Mouse (Mus musculus): ENCODE data around the gene Tgfbr2. TPM values are rescaled to one million over a fixed set of nuclear protein-coding genes. Genes with fewer than 3 reads are reported as not detected.

Gene Tgfbr2
- 65.2 and 69.0 TPM in 2 replicates for polyA plus RNA-seq (2015; fragmentation: Nextera tagmentation; extraction: Ambion mirVana)

DNA sequence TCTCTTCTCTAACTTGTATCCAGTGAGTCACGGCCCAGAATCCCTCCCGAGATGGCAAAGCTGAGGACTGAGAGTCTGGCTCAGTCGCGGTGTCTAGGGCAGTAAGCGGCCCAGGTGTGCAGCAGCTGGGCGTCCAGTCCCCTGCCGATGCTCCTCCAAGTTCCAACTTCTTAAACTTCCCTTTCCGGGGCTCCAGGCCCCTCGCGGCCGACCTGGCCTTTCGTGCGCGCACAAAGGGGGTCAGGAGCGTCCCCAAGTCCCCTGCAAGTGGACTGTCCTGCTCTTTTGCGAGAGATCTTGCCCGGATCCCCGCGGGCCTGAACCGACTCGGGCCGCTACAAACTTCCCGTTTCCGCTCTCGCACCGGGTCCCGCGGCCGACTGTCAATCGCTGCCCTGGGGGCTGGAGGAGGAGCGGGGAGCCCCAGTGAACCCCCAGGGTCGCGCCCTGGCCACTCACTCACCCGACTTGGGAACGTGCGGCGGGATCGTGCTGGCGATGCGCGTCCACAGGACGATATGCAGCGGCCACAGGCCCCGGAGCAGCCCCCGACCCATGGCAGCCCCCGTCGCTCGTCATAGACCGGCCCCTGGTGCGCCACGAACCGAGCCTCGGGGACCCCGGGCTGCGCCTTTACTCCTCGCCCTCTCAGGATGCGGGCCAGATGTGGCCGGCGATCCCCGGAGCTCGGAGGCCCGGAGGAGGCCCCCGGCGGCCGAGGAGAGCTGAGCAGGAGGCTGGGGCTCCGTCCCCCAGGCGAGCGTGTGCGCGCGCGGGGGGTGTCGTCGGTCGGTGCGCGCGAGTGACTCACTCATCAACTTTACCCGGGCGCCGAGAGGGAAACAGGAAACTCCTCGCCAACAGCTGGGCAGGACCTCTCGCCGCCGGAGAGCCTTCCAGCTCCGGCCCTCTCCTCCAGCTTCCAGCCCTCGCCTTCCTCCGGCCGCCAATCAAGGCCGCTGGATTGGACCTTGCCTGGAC is at the start of gene Tgfbr2:
TSS of gene Tgfbr2 (minus strand) at position 880 of the 981 bp plus-strand sequence.
- H3K9ac ChIP-seq = peak within 1 kb of the TSS; percentile 97
- no peaks in the 10 kb centered on the region for H3K9me3 ChIP-seq
- peak within 1 kb of the TSS; percentile 99 for H3K27ac ChIP-seq
- under 1% methylated on average over 74 of the region's 90 CpGs for WGBS
- ATAC-seq (ENCODE audit: insufficient number of reproducible peaks, low FRiP score, low TSS enrichment, low read depth) = peak; percentile 70
- no peaks in the 10 kb centered on the region for H3K36me3 ChIP-seq
- peak within 1 kb of the TSS; percentile 81 for H3K4me3 ChIP-seq
- no peaks in the 10 kb centered on the region for H3K27me3 ChIP-seq
- peaks cover 54% of the 10 kb centered on the region for H3K4me1 ChIP-seq
- peak within 1 kb of the TSS; percentile 65 for H3K4me2 ChIP-seq

DNA sequence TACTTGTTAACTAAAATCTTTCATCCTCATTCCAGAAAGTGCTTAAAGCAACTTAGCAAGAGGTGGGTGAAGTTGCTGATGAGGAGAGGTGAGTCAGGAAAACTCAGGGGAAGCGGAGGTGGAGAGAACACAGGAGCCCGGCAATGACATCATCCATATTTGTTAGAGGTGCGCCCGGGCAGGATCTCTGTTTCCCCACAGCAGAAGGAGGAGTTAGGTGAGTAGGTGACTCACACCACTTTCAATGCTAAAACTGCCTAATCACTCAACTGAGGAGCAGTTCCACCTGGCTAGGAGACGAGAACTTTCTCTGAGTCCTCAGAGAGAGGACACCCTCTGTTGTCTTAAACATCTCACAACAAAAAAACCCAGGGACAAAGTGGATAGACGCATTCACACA is 48.2 kb upstream of the Tgfbr2 start:
- whole genome bisulfite sequencing = 53% methylated on average over 6 of the region's 6 CpGs
- no peak for ATAC-seq (ENCODE audit: insufficient number of reproducible peaks, low FRiP score, low TSS enrichment, low read depth)

DNA sequence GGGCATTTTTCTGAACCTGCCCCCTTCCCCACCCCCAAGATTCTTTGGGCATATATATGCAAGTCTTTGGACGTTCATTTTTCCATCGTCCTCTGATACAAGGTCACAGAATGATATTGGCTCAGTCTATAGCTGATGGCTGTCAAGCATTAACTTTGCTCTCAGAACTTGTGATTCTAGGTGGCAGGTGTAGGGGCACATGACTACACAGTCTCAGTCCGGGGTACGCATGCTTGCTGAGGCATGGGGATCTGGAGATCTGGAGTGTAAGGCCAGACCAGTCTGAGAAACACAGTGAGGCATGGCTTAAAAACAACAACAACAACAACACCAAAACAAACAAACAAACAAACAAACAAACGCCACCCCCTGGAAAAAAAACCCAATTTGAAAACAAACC is 47.5 kb upstream of the Tgfbr2 start:
- no peak overlapping the region for H3K4me2 ChIP-seq
- peaks cover 47% of the 10 kb centered on the region for H3K4me1 ChIP-seq
- no peak overlapping the region for H3K4me3 ChIP-seq
- WGBS = 81% methylated on average over 5 of the region's 5 CpGs
- no peak overlapping the region for H3K27ac ChIP-seq
- no peaks in the 10 kb centered on the region for H3K9me3 ChIP-seq
- H3K27me3 ChIP-seq = no peaks in the 10 kb centered on the region
- H3K9ac ChIP-seq = no peak overlapping the region
- H3K36me3 ChIP-seq = no peaks in the 10 kb centered on the region
- ATAC-seq (ENCODE audit: insufficient number of reproducible peaks, low FRiP score, low TSS enrichment, low read depth) = no peak

More for the DNA sequence above, 48.2 kb upstream of the Tgfbr2 start:
- H3K36me3 ChIP-seq = no peaks in the 10 kb centered on the region
- H3K27ac ChIP-seq = peak overlapping the region; percentile 38; the same call in 1 of the 2 replicates
- no peak overlapping the region for H3K4me2 ChIP-seq
- no peaks in the 10 kb centered on the region for H3K9me3 ChIP-seq
- H3K4me1 ChIP-seq = peaks cover 44% of the 10 kb centered on the region
- H3K9ac ChIP-seq = no peak overlapping the region
- no peak overlapping the region for H3K4me3 ChIP-seq
- H3K27me3 ChIP-seq = no peaks in the 10 kb centered on the region

DNA sequence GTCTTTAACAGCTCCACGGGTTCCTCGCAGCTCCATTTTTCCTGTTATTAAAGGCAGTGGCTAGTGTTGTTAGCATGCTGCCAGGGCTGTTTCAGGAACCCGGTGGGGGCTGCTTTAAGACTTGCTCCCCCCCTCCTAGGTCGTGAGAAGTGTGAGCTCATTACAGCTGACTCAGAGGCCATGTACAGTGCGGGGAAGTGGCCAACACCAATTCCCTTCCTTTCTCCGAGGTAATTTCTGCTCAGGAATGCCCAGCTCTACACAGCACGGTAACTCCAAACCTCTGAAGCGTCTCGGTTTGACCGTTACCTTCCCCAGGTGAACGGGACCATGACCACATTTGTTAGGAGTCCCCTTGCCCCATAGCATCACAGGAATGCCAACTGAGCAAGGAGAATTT is 46.8 kb upstream of the Tgfbr2 start:
- H3K27ac ChIP-seq = peak overlapping the region; percentile 90
- no peak overlapping the region for H3K9ac ChIP-seq
- H3K27me3 ChIP-seq = no peaks in the 10 kb centered on the region
- no peak overlapping the region for H3K4me2 ChIP-seq
- no peaks in the 10 kb centered on the region for H3K9me3 ChIP-seq
- no peak for ATAC-seq (ENCODE audit: insufficient number of reproducible peaks, low FRiP score, low TSS enrichment, low read depth)
- no peaks in the 10 kb centered on the region for H3K36me3 ChIP-seq
- 33% methylated on average over 11 of the region's 11 CpGs for WGBS
- peaks cover 47% of the 10 kb centered on the region for H3K4me1 ChIP-seq
- no peak overlapping the region for H3K4me3 ChIP-seq

DNA sequence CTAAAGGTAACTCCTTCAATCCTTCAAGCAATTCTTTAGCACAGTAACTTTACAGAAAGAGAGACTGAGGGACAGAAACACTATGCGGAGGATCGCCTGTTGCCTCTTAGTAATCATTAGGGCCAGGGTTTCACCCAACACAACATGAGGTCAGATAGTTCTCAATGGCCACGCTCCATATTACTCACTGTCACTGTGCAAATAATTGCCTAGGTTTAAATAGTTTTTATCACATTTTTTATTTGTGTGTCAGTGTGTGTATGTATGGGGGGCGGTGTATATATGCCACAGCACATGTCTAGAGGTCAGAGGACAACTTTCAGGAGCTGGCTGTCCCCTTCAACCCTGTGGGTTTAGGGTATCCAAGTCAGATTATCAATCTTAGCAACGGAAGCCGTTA is 46.4 kb upstream of the Tgfbr2 start:
- H3K27ac ChIP-seq = peak overlapping the region; percentile 90
- ATAC-seq (ENCODE audit: insufficient number of reproducible peaks, low FRiP score, low TSS enrichment, low read depth) = no peak
- H3K9me3 ChIP-seq = no peaks in the 10 kb centered on the region
- H3K27me3 ChIP-seq = no peaks in the 10 kb centered on the region
- no peak overlapping the region for H3K4me2 ChIP-seq
- peaks cover 47% of the 10 kb centered on the region for H3K4me1 ChIP-seq
- no peak overlapping the region for H3K4me3 ChIP-seq
- H3K36me3 ChIP-seq = no peaks in the 10 kb centered on the region
- H3K9ac ChIP-seq = no peak overlapping the region
- 75% methylated on average over 6 of the region's 6 CpGs for WGBS

DNA sequence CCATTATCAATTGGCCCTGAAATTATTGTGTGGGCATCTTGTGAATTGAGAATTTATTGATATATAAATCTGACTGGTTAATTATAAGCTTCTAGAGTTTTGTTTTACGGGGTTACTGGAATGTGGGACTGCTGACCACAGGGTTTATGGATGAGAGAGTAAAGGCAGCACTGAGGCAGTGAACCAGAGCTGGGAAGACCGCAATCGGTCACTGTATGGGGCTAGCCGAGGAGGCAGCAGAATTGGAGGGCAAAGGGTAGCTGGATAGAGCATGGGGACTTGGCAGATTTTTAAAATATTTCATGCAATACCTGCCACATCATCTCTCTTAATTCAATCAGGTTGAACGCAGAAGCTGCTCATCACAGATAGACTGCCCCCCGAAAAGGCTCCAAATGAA is 45.5 kb upstream of the Tgfbr2 start:
- peaks cover 47% of the 10 kb centered on the region for H3K4me1 ChIP-seq
- H3K4me2 ChIP-seq = no peak overlapping the region
- H3K27me3 ChIP-seq = no peaks in the 10 kb centered on the region
- H3K4me3 ChIP-seq = no peak overlapping the region
- no peak overlapping the region for H3K9ac ChIP-seq
- H3K27ac ChIP-seq = peak overlapping the region; percentile 90
- H3K9me3 ChIP-seq = no peaks in the 10 kb centered on the region
- H3K36me3 ChIP-seq = no peaks in the 10 kb centered on the region
- 72% methylated on average over 6 of the region's 6 CpGs for WGBS
- no peak for ATAC-seq (ENCODE audit: insufficient number of reproducible peaks, low FRiP score, low TSS enrichment, low read depth)

DNA sequence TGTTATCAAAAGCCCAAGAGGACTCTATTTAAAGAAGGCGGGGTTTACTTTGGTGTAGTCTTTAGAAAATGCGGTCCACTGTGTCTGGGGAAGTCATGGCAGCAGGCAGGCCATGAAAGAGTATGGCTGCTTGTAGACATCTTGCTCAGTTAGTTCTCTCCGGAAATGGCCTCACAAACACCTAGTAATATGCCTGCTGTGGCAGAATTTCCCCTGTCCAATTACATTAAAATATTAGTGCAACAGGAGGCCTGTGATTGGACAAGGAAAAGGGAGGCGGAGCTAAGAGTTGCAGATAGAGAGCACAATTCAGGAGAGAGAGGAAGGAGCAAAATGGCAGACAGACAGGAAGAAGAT is 45.0 kb upstream of the Tgfbr2 start:
- H3K27me3 ChIP-seq = no peaks in the 10 kb centered on the region
- peak overlapping the region; percentile 90 for H3K27ac ChIP-seq
- 56% methylated on average over 4 of the region's 4 CpGs for WGBS
- H3K4me3 ChIP-seq = no peak overlapping the region
- peaks cover 47% of the 10 kb centered on the region for H3K4me1 ChIP-seq
- H3K9ac ChIP-seq = no peak overlapping the region
- no peak for ATAC-seq (ENCODE audit: insufficient number of reproducible peaks, low FRiP score, low TSS enrichment, low read depth)
- H3K9me3 ChIP-seq = no peaks in the 10 kb centered on the region
- no peaks in the 10 kb centered on the region for H3K36me3 ChIP-seq
- H3K4me2 ChIP-seq = no peak overlapping the region

DNA sequence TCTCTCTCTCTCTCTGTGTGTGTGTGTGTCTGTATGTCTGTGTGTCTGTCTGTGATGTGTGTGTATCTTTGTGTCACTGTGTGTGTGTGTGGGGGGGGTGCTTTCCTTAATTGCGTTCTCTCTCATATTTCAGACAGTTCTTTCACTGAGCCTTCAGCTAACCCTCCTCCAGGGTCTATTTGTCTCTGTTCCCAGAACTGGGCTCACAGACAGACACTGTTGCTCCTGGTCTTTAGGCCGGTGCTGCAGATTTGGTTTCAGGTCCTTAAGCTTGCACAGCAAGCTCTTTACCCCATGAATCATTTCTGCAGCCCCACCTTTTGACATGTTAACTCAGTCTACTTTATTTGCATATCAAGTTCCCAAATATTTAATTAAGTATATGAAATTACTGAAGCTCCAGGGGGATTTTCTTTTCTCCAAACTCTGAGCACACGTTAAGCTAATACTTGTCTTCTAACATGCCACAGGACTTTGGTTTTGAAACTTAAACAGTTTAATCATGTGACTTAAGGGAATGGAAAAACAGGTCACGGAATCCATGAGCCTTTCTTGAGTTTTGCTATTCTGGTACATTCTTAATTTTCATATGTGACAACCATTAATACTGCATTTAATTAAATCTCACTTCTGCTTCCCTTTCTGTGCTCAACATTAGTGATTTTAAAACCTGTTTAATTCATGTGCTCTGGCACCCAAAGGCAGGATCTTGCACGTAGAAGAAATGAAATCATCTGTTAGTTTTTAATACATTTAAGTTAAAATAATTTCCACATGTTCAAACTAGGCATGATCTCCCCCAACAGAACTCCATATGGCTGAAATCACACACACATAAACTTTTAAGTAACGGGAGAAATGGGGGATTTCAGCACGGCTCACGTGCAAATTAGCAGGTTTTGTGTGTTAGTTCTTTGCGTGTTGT is 44.3 kb upstream of the Tgfbr2 start:
- Histone ChIP-seq H3K4me1 (peaks cover 47% of the 10 kb centered on the region), H3K9me3 (no peaks in the 10 kb centered on the region), H3K9ac (no peak overlapping the region), H3K4me3 (no peak overlapping the region), H3K4me2 (no peak overlapping the region; the same call in 1 of the 2 replicates), H3K27ac (peak overlapping the region; percentile 90), H3K36me3 (no peaks in the 10 kb centered on the region), H3K27me3 (no peaks in the 10 kb centered on the region)
- WGBS = 26% methylated on average over 9 of the region's 9 CpGs
- ATAC-seq (ENCODE audit: insufficient number of reproducible peaks, low FRiP score, low TSS enrichment, low read depth) = peak; percentile 38; the same call in 1 of the 2 replicates

DNA sequence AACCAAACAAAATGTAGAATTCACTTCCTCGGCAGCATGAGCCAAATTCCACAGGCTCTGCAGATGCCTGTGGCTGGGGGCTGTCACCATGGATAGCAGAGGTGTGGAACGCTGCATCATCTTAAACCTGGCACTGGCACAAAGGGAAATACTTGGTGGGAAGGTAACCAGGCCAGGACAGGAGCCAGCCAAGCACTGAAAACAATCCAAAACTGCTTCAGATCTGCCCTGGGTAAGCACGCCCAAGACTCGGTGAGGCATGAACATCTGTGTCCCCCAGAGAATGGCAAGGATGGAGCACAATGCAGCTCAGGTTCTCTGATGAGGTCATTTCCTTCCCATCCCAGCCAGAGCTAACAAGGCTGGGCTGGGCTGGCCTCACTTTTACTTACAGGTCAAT is 43.6 kb upstream of the Tgfbr2 start:
- Histone ChIP-seq H3K27me3 (no peaks in the 10 kb centered on the region), H3K4me3 (no peak overlapping the region), H3K36me3 (no peaks in the 10 kb centered on the region), H3K27ac (peak overlapping the region; percentile 90), H3K9me3 (no peaks in the 10 kb centered on the region), H3K4me1 (peaks cover 44% of the 10 kb centered on the region), H3K9ac (no peak overlapping the region), H3K4me2 (peak overlapping the region; percentile 25)
- 8% methylated on average over 4 of the region's 4 CpGs for WGBS
- ATAC-seq (ENCODE audit: insufficient number of reproducible peaks, low FRiP score, low TSS enrichment, low read depth) = peak; percentile 82

DNA sequence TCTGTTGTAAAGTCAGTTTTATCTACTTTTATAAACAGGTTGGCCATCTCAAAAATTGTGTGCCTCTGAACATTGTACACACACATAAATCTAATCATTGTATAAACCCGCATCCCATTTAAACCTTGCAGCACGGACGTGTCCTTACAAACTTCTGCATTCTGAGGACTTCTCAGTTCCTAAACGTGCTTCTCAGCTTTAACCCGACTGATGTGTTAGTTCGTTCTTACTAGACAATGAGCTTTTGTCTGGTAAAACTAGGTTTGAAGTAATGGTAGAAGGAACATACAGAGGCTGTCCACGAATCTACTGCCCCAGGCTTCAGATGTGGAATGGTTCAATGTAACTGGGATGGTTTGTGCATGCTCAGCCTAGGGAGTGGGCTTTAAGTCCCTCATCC is 41.9 kb upstream of the Tgfbr2 start:
- Histone ChIP-seq H3K4me3 (no peak overlapping the region), H3K27me3 (no peaks in the 10 kb centered on the region), H3K9me3 (no peaks in the 10 kb centered on the region), H3K36me3 (no peaks in the 10 kb centered on the region), H3K4me2 (no peak overlapping the region), H3K27ac (no peak overlapping the region), H3K4me1 (peaks cover 51% of the 10 kb centered on the region), H3K9ac (no peak overlapping the region)
- ATAC-seq (ENCODE audit: insufficient number of reproducible peaks, low FRiP score, low TSS enrichment, low read depth) = no peak
- 89% methylated on average over 7 of the region's 7 CpGs for WGBS

DNA sequence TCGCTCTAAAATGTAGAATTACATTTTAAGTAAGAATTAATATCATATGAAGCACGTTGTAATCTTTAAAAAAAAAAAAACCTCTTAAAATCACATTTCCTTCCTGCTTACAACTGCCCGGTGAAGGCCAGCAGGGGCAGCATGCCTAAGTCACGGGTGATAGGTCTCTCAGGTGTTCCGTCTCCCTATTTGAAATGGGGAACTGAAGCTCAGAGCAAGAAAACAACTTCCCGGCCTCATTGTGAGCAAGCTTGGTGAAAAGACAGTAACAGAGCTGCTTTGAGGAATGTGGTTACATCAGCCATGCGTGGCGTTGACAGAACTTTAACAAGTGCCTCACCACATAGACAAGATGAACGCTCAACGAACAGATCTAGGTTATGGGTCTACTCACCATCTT is 41.5 kb upstream of the Tgfbr2 start:
- Histone ChIP-seq H3K9ac (no peak overlapping the region), H3K9me3 (no peaks in the 10 kb centered on the region), H3K4me2 (no peak overlapping the region), H3K27ac (no peak overlapping the region), H3K4me3 (no peak overlapping the region), H3K27me3 (no peaks in the 10 kb centered on the region), H3K4me1 (peaks cover 47% of the 10 kb centered on the region), H3K36me3 (no peaks in the 10 kb centered on the region)
- 75% methylated on average over 10 of the region's 10 CpGs for WGBS
- ATAC-seq (ENCODE audit: insufficient number of reproducible peaks, low FRiP score, low TSS enrichment, low read depth) = no peak

DNA sequence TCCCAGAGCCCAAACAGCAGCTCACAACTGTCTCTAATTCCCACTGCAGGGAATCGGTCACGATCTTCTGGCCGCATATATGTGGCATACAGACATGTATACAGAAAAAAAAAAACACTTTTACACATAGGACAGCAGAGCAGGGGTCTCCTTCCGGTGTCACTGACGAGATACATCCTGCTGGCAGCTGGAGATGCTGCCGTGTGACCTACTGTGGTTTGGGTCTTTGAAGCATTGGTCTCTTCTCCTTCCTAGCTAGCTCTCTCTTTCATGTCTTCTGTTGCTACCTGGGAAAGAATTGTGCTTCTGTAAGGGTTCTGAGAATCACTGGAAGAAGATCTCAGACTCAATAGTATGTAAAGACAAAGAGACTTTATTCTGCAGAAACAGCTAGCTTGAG is 39.1 kb upstream of the Tgfbr2 start:
- no peak for ATAC-seq (ENCODE audit: insufficient number of reproducible peaks, low FRiP score, low TSS enrichment, low read depth)

More for the DNA sequence above, 39.1 kb upstream of the Tgfbr2 start:
- 84% methylated on average over 6 of the region's 6 CpGs for WGBS
- Histone ChIP-seq H3K4me2 (no peak overlapping the region), H3K27me3 (no peaks in the 10 kb centered on the region), H3K27ac (peak overlapping the region; percentile 33), H3K36me3 (no peaks in the 10 kb centered on the region), H3K4me1 (peaks cover 29% of the 10 kb centered on the region), H3K9ac (no peak overlapping the region), H3K4me3 (no peak overlapping the region), H3K9me3 (no peaks in the 10 kb centered on the region)

Measured in limb, embryonic 15.5 days (tissue).